Mouse (Mus musculus) spleen, postnatal 10 days (tissue): Measurements from ENCODE around the gene Snx32.
A peak's percentile ranks its signal among the peaks of the same experiment; 100 is the strongest.

Experiments
- DNase-seq, 2 experiments: peaks; one replicate each; pipeline ENCODE4 v3.0.0; 2021 to 2022; ENCODE audit warnings: low spot score in 2 of 2

Gene Snx32

GRCm38 (mm10) chr19:5457746-5458442 is 52.4 kb downstream of the Snx32 start, which contains the start of gene Ccdc85b:
Ccdc85b (minus strand) TSS chr19:5457894.
- DNase-seq: no peak

- DNase-seq: peak; percentile 91 to 94
Measured at GRCm38 (mm10) chr19:5456922-5457745, 53.2 kb downstream of the Snx32 start.

GRCm38 (mm10) chr19:5456241-5456921 is 54.0 kb downstream of the Snx32 start:
- DNase-seq: no peak

- no peak for DNase-seq
Measured at GRCm38 (mm10) chr19:5455568-5455967, 54.8 kb downstream of the Snx32 start.

GRCm38 (mm10) chr19:5455037-5455436 is 55.3 kb downstream of the Snx32 start:
- no peak for DNase-seq

DNA sequence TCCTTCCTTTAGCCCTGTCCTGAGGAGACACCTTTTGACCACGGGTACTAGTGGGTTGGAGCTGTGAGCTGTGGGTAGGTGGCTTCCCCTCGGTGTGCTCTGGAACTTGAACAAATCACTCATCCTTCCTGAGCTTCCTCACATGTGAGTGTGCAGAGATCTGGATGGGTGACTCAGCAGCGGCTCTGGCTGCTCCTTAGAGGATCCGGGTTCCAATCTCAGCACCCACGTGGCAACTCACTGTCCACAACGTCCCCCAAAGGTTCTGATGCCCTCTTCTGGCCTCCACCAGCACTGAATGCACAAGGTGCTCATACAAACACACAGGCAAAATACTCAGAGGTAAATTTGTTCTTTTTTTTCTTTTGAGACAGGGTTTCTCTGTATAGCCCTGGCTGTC is 58.6 kb downstream of the Snx32 start:
- no peak for DNase-seq

DNA sequence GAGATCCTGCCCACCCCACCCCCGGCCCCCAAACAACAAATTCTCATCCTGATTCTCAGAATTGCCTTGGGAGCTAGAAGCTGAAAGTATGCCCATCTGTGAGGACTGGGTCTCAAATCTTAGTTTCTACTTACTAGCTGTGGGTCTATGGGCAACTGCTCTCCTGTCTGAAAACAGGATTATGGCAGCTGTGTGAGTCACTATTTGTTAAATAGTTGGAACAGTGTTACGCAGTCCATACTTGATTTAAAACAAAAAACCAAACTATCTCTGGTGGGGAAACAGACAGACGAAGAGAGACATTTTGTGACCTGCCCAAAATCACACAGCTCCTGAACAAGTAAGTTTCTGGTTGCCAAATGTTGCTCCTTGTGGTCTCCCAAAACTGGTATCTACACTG is 60.7 kb downstream of the Snx32 start:
- no peak for DNase-seq

DNA sequence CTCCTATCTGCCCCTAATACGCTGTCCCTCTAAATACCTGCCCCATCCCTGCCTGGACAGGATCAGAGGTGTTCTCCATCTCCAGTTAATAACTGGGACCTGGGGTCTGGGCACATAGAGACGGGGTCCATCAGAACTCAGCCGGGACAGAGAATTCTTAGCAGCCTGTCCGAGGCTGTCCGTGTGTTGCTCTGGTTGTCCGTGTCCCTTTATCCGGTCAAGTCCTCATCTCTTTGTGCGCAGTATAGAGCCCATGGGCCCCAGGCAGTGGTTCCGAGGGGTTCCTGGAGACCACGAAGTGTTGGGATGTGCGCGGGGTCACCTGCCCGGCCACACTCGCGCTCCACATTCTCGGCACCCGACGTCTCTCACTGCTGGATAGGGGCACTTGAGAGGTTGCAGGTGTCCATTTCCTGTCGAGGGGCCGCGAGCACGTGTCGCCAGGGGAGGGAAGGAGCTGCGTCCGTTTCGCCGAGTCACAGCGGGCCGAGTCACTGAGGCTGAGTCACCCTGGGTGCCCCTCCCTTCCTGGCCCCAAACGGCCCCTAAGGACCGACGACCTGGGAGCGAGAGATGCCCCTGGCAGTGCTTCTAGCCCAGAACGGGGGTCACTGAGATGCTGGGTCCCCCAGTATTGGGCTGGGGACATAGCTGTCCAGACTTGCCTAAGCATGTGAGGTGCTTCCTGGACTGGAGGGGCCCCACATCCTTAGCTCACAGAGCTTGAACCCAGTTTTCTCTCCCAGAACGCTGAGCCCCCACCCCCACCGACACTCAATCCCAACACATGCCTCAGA is 61.8 kb downstream of the Snx32 start:
- DNase-seq: peak in 1 of 2 experiments; percentile 56

- DNase-seq: peak; percentile 60 to 84
Measured at GRCm38 (mm10) chr19:5447515-5448353, 62.6 kb downstream of the Snx32 start, which contains the start of gene Fosl1. Fosl1 (plus strand) TSS chr19:5447547.

- DNase-seq: no peak
Measured at GRCm38 (mm10) chr19:5445747-5446146, 64.6 kb downstream of the Snx32 start.

GRCm38 (mm10) chr19:5444954-5445353 is 65.4 kb downstream of the Snx32 start:
- no peak for DNase-seq

DNA sequence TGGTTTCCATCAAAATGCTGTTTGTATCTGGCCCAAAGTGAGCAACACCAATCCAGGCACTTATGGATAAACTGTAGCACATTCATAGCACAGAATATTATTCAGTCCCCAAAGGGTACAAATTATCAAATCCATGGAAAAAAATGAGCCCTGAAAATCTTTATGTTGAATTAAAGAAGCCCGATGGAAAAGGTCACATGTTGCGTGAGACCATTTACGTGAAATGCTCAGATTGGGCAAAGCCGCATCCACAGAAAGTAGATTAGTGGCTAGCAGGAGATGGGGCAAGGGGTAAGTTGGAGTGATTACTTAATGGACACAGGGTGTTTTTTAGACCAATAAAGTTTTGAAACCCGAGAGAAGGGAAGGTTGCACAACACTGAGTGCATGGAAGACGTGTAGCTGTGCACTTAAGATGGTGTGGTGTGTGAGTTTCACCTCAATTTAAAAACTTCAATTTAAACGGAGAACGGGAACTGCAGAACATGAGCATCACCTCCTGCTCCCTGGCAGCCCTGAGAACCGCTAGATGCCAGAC is 65.9 kb downstream of the Snx32 start:
- DNase-seq: no peak
